Mouse (Mus musculus) midbrain, embryonic 15.5 days (tissue): ENCODE data around the gene Rab3a. TPM values are rescaled to one million over a fixed set of nuclear protein-coding genes. Genes with fewer than 3 reads are reported as not detected.
A peak's percentile ranks its signal among the peaks of the same experiment; 100 is the strongest.

Source experiments
- ATAC-seq: fragments of 200-750 bp; cut with Nextera tagmentation; replicated peaks from 2 replicates; pipeline ENCODE4 v1.8.0; 2017; ENCODE audit warnings: moderate TSS enrichment
- H3K27ac ChIP-seq: fragments of 300-500 bp; sonication (generic); 2 replicates; pipeline ENCODE4 v1.5.1; 2015; ENCODE audit warnings: mild to moderate bottlenecking, inconsistent platforms
- H3K27me3 ChIP-seq: fragments of 300-500 bp; sonication (generic); replicated peaks from 2 replicates; pipeline ENCODE4 v1.6.1; 2015; ENCODE audit warnings: inconsistent platforms
- H3K36me3 ChIP-seq: fragments of 300-500 bp; sonication (generic); replicated peaks from 2 replicates; pipeline ENCODE4 v1.6.1; 2015; ENCODE audit warnings: inconsistent platforms
- H3K4me1 ChIP-seq: fragments of 300-500 bp; sonication (generic); 2 replicates; pipeline ENCODE4 v1.6.1; 2015; ENCODE audit warnings: inconsistent platforms
- H3K4me2 ChIP-seq: fragments of 300-500 bp; sonication (generic); 2 replicates; pipeline ENCODE4 v1.6.1; 2015; ENCODE audit warnings: inconsistent platforms, mild to moderate bottlenecking, moderate library complexity
- H3K4me3 ChIP-seq: fragments of 300-500 bp; sonication (generic); 2 replicates; pipeline ENCODE4 v1.5.1; 2015; ENCODE audit warnings: mild to moderate bottlenecking, inconsistent platforms
- H3K9ac ChIP-seq: fragments of 300-500 bp; sonication (generic); 2 replicates; pipeline ENCODE4 v1.6.1; 2015; ENCODE audit warnings: mild to moderate bottlenecking, inconsistent platforms
- H3K9me3 ChIP-seq: fragments of 300-500 bp; sonication (generic); 2 replicates; pipeline ENCODE4 v1.6.1; 2016; ENCODE audit warnings: inconsistent platforms
- WGBS: fragments of 180-500 bp; shearing (Covaris S2); methylation state at CpG from one replicate; pipeline ENCODE4 v1.1.7; 2015; ENCODE audit warnings: mixed read lengths; 5-methylcytosine and 5-hydroxymethylcytosine counted together
- polyA plus RNA-seq: library from polyadenylated mRNA; unstranded; fragments of >200 nt; fragmentation: Nextera tagmentation; extraction: Ambion mirVana; gene quantifications from 2 replicates; pipeline ENCODE4 v1.2.1, GENCODE M21; 2015

Gene Rab3a
- polyA plus RNA-seq, 1 experiment from 2014 or later: 487 TPM

GRCm38 (mm10) chr8:70787941-70788667 lies 33.6 kb downstream of the Rab3a start:
- no peak for ATAC-seq
- H3K4me2 ChIP-seq: no peak overlapping the region
- WGBS: 29% methylated on average over 30 of the region's 30 CpGs
- H3K4me3 ChIP-seq: no peak overlapping the region
- H3K4me1 ChIP-seq: peaks cover 24% of the 10 kb centered on the region
- H3K9me3 ChIP-seq: no peaks in the 10 kb centered on the region
- H3K27ac ChIP-seq: no peak overlapping the region
- no peak overlapping the region for H3K9ac ChIP-seq
- H3K36me3 ChIP-seq: peaks cover 37% of the 10 kb centered on the region; the same call in 1 of the 2 replicates
- no peaks in the 10 kb centered on the region for H3K27me3 ChIP-seq

DNA sequence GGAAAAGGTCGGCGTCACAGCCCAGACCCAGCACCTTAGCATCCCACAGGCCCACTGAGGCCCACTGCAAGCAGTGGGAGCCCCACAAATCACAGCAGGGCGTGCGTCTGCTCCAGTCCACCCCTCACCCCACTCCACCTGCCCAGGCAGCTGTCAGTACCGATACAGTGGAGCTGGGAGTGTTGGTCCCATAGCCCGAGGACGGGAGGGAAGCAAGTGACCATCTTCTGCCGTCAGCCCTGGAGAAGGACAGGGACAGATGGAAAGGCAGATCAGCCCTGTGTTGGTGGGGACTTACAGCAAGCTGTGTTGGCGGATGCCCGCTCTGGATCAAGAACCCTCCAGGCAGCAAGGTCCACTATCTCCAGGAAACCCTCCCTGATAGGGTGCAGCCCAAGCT lies 34.6 kb downstream of the Rab3a start:
- 85% methylated on average over 10 of the region's 10 CpGs for WGBS
- H3K9me3 ChIP-seq: no peaks in the 10 kb centered on the region
- no peak overlapping the region for H3K4me2 ChIP-seq
- H3K4me3 ChIP-seq: no peak overlapping the region
- peaks cover 30% of the 10 kb centered on the region; the same call in 1 of the 2 replicates for H3K36me3 ChIP-seq
- no peak for ATAC-seq
- no peak overlapping the region for H3K9ac ChIP-seq
- H3K27me3 ChIP-seq: no peaks in the 10 kb centered on the region
- H3K27ac ChIP-seq: no peak overlapping the region
- H3K4me1 ChIP-seq: peaks cover 30% of the 10 kb centered on the region

DNA sequence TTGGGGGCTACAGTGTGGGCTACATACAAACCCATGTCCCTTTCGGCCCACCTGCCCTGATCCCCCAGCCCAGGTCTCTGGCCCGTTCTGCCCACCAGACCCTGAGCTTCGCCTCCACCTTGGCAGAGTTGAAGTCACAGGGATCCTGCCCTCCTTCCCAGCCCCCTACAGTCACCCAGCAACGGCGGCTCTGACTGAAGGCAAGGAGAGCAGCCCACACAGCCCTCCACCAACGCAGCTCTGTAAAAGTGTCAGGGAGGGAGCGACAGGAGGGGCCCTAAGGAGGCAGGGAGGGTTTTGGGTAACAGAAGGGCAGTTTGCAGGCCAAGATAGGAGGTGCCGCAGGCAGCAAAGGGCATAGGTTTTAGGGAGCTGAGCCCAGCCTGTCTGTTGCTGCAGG lies 36.4 kb downstream of the Rab3a start:
- Histone ChIP-seq H3K4me1 (peaks cover 31% of the 10 kb centered on the region), H3K36me3 (peaks cover 18% of the 10 kb centered on the region; the same call in 1 of the 2 replicates), H3K27me3 (peaks cover 4% of the 10 kb centered on the region; the same call in 1 of the 2 replicates), H3K9me3 (no peaks in the 10 kb centered on the region), H3K9ac (peak overlapping the region; percentile 21; the same call in 1 of the 2 replicates), H3K27ac (no peak overlapping the region), H3K4me3 (peak overlapping the region; percentile 59; the same call in 1 of the 2 replicates), H3K4me2 (peak overlapping the region; percentile 53)
- no peak for ATAC-seq
- WGBS: 64% methylated on average over 8 of the region's 8 CpGs

GRCm38 (mm10) chr8:70791294-70791701 lies 36.8 kb downstream of the Rab3a start:
- Histone ChIP-seq H3K36me3 (peaks cover 14% of the 10 kb centered on the region; the same call in 1 of the 2 replicates), H3K4me2 (peak overlapping the region; percentile 53), H3K27ac (no peak overlapping the region), H3K9me3 (no peaks in the 10 kb centered on the region), H3K27me3 (peaks cover 4% of the 10 kb centered on the region; the same call in 1 of the 2 replicates), H3K9ac (peak overlapping the region; percentile 21; the same call in 1 of the 2 replicates), H3K4me1 (peaks cover 36% of the 10 kb centered on the region), H3K4me3 (peak overlapping the region; percentile 59)
- no peak for ATAC-seq
- WGBS: 78% methylated on average over 7 of the region's 7 CpGs

DNA sequence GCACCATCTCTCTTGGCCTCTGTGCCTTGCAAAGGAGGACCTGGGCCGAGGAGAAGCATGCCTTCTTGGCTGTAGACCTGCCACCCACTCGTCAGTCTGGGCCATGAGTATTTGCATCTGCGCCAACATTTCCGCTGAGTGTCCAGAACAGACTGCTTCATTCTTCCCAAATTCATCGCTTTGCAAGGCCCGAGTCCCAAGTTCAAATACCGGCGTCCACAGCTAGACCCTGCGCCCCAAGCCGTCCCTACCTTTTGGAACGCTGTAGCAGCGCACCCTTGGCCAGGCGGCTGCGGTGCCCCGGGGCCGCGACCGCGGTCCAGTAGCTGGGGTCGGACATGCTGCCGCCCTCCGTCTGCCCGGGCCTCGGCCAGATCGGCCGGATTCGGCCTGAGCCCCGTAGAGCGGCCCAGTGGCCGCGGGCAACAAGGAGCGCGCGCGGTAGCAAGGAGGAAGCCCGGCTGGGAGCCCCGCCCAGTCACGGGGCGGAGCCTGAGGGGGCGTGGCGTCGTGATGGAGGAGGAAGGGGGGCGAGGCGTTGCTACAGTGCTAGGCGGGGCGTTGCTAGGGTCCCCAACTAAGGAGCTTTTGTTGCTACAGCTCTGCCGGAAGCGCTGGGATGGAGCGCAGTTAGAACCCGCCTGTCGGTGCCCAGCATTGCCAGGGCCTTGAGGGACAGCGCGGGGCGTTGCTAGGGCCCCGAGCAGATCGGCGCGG lies 37.7 kb downstream of the Rab3a start:
- Histone ChIP-seq H3K27ac (peak overlapping the region; percentile 88), H3K4me2 (peak overlapping the region; percentile 53), H3K27me3 (peaks cover 4% of the 10 kb centered on the region; the same call in 1 of the 2 replicates), H3K9me3 (no peaks in the 10 kb centered on the region), H3K4me3 (peak overlapping the region; percentile 59), H3K9ac (peak overlapping the region; percentile 73), H3K4me1 (peaks cover 40% of the 10 kb centered on the region), H3K36me3 (0 out of 2 replicates have a peak, but pooled peaks cover 9% of the 10 kb centered on the region)
- peak; percentile 84 for ATAC-seq
- 6% methylated on average over 58 of the region's 58 CpGs for WGBS

- H3K27ac ChIP-seq: peak overlapping the region; percentile 88
- H3K4me2 ChIP-seq: peak overlapping the region; percentile 53
- H3K9me3 ChIP-seq: no peaks in the 10 kb centered on the region
- 0 out of 2 replicates have a peak, but pooled peaks cover 6% of the 10 kb centered on the region for H3K36me3 ChIP-seq
- ATAC-seq: no peak; the same call in 1 of the 2 replicates
- under 1% methylated on average over 20 of the region's 20 CpGs for WGBS
- peaks cover 43% of the 10 kb centered on the region for H3K4me1 ChIP-seq
- peak overlapping the region; percentile 59 for H3K4me3 ChIP-seq
- H3K27me3 ChIP-seq: peaks cover 4% of the 10 kb centered on the region; the same call in 1 of the 2 replicates
- H3K9ac ChIP-seq: peak overlapping the region; percentile 73
Observed at GRCm38 (mm10) chr8:70792700-70793099, 38.2 kb downstream of the Rab3a start.

GRCm38 (mm10) chr8:70794215-70794614 lies 39.7 kb downstream of the Rab3a start:
- 89% methylated on average over 2 of the region's 2 CpGs for WGBS
- no peaks in the 10 kb centered on the region for H3K36me3 ChIP-seq
- ATAC-seq: no peak
- H3K9ac ChIP-seq: no peak overlapping the region
- H3K27me3 ChIP-seq: peaks cover 14% of the 10 kb centered on the region
- H3K4me3 ChIP-seq: no peak overlapping the region
- H3K4me2 ChIP-seq: no peak overlapping the region
- no peak overlapping the region for H3K27ac ChIP-seq
- peaks cover 53% of the 10 kb centered on the region for H3K4me1 ChIP-seq
- H3K9me3 ChIP-seq: no peaks in the 10 kb centered on the region

DNA sequence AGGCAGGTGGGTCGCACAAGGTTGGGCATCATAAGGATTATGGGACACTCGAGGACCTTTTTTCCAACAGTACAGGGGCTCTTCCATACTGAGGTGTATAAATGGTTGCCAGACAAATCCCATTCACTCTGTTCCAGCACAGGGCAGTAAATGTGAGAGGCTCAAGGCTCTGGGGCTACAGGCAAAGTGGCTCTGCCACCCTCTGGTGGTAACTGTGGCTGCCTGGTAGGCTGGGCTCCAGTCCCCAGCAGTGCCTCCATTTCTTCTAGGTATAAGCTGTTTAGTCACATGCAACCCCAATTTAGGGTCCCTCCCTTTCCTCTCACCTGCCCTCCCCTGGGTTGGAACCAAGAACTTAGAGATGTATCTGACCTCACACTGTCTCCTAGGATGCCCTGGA lies 40.9 kb downstream of the Rab3a start:
- WGBS: 87% methylated on average over 2 of the region's 2 CpGs
- H3K4me3 ChIP-seq: no peak overlapping the region
- no peak for ATAC-seq
- H3K4me2 ChIP-seq: no peak overlapping the region
- no peak overlapping the region for H3K27ac ChIP-seq
- H3K4me1 ChIP-seq: peaks cover 51% of the 10 kb centered on the region
- no peak overlapping the region for H3K9ac ChIP-seq
- H3K9me3 ChIP-seq: no peaks in the 10 kb centered on the region
- no peaks in the 10 kb centered on the region for H3K36me3 ChIP-seq
- peaks cover 25% of the 10 kb centered on the region for H3K27me3 ChIP-seq

GRCm38 (mm10) chr8:70796403-70797080 lies 42.1 kb downstream of the Rab3a start:
- Histone ChIP-seq H3K27ac (peak overlapping the region; percentile 67), H3K9ac (peak overlapping the region; percentile 71), H3K4me3 (peak overlapping the region; percentile 60), H3K4me1 (peaks cover 43% of the 10 kb centered on the region), H3K36me3 (no peaks in the 10 kb centered on the region), H3K4me2 (peak overlapping the region; percentile 93), H3K27me3 (peaks cover 30% of the 10 kb centered on the region), H3K9me3 (no peaks in the 10 kb centered on the region)
- ATAC-seq: peak; percentile 0
- 2% methylated on average over 54 of the region's 54 CpGs for WGBS

DNA sequence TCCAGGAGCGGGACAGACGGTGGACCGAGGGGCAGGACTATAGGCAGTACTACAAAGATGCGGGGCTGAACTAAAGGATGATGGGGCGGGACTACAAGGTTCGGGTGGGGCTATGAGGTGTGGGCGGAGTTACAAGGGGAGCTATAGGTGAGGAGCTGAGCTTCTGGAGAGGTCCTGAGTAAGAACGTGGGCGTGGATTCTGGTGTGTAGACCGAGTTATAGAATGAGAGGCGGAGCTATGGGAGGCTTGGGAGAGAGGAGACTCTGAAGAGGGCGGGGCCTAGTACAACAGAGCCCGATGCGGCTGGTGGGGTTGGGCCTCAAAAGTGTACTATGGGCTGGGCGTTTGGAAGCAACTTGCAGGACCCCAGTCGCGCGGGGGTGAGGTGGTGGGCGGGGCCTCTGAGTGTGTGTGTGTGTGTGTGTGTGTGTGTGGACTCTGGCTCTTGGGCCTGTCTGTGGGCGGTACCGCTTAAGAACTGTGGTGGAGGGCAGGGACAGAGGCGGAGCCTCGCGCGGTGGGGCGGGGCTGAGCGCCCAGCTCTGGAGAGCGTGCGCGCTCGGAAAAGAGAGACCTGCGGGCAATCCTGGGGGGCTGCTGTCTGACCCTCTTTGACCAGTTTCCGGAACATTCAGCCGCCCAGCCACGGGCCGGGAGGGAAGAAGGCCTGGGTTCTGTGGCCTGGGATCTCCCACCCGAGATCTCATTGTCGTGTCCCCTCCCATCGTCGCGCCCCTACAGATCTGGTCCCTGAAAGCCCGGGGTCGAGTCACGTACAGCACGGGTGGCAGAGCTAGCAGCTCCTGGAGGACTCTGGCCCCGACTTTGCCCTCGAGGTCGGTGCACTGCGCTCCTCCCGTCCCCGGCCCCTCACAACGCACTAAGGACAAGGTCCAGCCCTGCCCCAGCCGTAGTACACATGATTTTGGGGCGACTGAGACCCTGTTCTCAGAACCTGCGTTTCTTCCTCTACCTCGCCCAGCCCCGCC lies 42.9 kb downstream of the Rab3a start:
- WGBS: 1% methylated on average over 55 of the region's 57 CpGs
- Histone ChIP-seq H3K27ac (peak overlapping the region; percentile 67), H3K9ac (peak overlapping the region; percentile 71), H3K36me3 (no peaks in the 10 kb centered on the region), H3K4me1 (peaks cover 37% of the 10 kb centered on the region), H3K4me2 (peak overlapping the region; percentile 93), H3K27me3 (peaks cover 32% of the 10 kb centered on the region), H3K4me3 (peak overlapping the region; percentile 60), H3K9me3 (no peaks in the 10 kb centered on the region)
- ATAC-seq: peak; percentile 87

DNA sequence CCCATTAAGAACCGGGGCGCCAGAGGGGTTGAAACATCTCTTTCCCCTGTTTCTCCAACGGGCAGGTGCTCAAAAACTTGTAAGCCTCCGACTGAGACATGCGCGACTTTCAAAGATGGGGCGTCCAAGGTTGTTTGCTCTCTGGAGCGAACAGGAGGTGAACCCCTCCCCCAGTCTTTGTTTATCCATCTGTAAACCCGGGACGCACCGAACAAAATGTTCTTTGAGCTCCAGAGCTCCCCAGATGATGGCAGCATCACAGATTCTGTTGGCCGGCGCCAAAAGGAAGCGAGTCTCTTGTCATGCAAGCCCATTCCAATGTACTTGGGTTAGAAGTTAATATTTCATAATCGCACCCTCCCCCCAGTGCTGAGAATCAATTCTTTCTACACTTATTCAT lies 43.8 kb downstream of the Rab3a start:
- peak overlapping the region; percentile 93 for H3K4me2 ChIP-seq
- H3K4me1 ChIP-seq: peaks cover 31% of the 10 kb centered on the region
- WGBS: 13% methylated on average over 15 of the region's 15 CpGs
- peak overlapping the region; percentile 71; the same call in 1 of the 2 replicates for H3K9ac ChIP-seq
- H3K27ac ChIP-seq: no peak overlapping the region
- no peaks in the 10 kb centered on the region for H3K9me3 ChIP-seq
- peak overlapping the region; percentile 60 for H3K4me3 ChIP-seq
- ATAC-seq: no peak
- no peaks in the 10 kb centered on the region for H3K36me3 ChIP-seq
- peaks cover 41% of the 10 kb centered on the region for H3K27me3 ChIP-seq
